Mouse (Mus musculus) urinary bladder, postnatal 10 days (tissue): Measurements from ENCODE around the gene Senp1.

Source experiments
- DNase-seq: peaks from one replicate; pipeline ENCODE4 v3.0.0; 2022; ENCODE audit warnings: low spot score

Senp1 gene

GRCm38 (mm10) chr15:98048918-98049700 is 44.4 kb downstream of the Senp1 start:
- no peak for DNase-seq

DNA sequence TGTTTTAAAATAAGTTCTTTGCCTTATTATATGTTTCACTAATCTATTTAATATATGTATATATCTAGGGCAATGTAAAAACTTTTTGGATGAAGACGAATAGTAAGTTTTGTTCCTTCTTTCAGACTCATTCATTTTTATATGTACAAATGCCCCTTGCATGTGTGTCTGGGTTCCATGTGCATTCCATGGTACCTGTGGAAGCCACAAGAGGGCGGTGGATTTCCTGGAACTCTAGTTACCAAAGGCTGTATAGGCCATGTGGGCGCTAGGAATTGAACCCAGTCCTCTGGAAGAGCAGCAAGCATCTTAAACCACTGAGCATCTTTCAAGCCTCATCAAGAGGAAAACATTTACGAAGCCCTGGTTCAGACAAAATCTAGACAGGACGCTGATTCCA is 49.2 kb downstream of the Senp1 start:
- no peak for DNase-seq

DNA sequence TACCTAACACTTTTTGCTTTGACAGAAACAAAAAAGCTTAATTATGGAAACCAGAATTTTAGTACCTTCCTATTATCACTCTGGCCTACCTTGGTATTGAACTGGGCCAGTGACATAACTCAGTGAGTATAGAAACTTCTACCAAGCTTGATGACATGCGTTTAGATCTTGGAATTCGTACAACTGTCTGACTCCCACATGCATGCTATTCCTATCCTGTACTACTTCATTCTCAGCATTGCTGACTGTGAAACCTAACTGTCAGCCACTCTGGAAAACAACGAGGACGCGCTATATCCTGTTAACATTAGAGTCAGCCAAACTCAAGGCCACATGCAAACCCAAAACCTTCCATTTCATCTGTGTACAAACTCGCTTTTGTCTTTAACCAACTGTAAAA is 49.6 kb downstream of the Senp1 start:
- no peak for DNase-seq

- no peak for DNase-seq
Measured at GRCm38 (mm10) chr15:98042508-98042907, 51.0 kb downstream of the Senp1 start.

DNA sequence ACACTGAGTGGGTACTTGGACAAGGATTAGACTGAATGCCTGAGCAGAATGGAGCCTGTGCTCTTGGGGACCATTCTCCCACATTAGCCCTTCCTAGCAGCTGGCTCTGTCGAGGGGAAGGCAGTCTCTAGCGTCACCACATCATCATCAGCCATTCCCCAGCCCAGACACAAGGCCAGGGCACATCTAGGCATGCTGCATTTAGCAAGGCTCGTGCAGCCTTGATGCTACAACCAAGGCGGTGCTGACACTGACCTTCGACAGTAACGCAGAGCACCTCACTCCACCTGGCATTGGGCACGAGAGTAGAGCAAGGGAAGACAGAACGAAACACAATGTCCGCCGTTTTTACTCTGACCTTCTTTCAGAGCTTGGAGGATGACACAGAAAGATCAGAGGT is 53.9 kb downstream of the Senp1 start:
- DNase-seq, result no peak

DNA sequence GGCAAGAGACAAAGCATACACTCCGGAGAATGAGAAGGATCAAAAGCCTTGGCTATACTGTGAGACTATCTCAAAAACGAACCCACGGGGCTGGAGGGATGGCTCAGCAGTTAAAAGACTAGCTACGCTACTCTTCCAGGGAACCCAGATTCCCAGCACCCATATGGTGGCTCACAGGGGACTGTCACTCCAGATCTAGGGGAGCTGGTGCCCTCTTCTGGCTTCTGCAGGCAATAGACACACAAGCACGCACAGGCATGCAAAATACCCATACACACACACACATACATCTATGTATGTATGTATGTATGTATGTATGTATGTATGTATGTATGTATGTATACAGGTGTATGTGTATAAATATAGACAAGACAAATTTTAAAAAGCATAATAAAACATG is 57.0 kb downstream of the Senp1 start:
- no peak for DNase-seq

DNA sequence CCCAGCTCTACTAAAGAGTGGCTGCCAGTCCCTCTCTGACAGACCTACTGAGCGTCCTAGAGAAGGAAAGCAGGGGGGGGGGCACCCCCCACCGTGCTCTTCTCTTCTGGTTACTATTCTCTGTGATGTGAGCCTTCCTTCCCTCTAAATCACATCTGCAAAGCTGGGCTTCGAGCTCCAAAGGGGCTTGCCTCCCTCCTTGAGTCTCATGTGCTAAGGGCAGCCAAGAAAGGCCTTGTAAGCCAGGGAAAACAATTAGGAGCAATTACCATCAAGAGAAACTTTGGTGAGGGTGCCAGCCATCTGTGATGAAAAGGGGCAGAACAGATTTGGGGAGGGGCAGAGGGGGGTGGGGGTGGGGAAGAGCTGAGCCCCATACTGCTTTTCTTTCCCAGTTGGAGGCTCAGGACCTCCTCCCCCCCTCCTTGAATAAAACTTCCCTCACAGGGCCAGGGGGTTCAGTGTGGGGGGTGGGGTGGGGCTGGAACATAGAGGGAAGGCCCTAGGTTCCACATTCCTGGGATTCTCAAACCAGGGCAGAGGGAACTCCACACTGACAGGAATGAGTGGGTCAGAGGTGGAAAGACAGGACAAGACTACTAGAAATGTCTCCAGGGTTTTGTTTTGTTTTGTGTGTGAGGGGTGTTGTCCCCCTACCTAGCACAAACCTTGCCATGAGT is 58.3 kb downstream of the Senp1 start:
- DNase-seq, result no peak

GRCm38 (mm10) chr15:98033233-98033748 is 60.3 kb downstream of the Senp1 start:
- DNase-seq, result no peak

- no peak for DNase-seq
Measured at GRCm38 (mm10) chr15:98029798-98030197, 63.7 kb downstream of the Senp1 start.

DNA sequence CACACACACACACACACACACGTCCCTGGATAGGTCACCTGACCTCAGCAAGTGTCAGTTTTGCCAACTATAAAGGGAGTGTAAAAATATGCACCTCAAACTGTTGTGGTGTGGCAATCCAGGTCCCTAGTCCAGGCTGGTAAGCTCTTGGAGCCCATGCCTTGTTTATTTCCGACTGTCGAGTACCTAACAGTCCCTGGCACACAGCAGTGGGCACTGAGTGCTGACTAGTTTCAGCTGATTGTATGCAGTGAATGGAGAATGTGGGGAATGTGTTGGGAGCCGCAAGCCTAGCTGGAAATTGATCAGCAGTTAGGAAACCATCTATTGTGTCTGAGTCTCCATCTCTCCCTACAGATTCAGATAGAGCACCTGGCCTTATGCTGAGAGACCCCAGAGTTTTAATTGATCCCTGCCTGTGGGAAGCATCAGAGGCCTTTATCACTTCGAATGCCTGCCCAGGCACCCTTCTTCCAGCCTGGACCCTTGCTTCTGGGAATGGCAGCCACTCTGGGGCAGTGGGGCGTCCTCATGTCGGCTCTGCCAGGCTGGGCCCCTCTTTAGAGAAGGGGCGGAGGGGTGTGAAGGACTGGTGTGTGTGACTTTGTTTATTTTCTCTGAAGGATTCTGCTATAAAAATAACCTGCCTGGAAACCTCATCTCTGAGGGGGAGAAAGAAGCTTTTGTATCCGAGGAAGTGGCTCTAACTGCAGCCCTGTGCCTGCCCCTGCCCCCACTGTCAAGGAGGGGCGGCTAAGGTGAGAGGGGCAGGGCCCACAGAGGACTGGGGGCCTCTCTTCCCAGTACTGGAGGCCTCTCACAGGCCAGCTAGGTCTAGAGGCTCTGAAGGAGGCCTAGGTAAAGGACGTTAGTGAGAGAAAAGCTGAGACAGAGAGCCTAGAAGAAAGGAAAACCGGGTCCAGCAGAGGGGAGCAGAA is 66.3 kb downstream of the Senp1 start:
- no peak for DNase-seq

GRCm38 (mm10) chr15:98025611-98026010 is 67.9 kb downstream of the Senp1 start:
- no peak for DNase-seq

DNA sequence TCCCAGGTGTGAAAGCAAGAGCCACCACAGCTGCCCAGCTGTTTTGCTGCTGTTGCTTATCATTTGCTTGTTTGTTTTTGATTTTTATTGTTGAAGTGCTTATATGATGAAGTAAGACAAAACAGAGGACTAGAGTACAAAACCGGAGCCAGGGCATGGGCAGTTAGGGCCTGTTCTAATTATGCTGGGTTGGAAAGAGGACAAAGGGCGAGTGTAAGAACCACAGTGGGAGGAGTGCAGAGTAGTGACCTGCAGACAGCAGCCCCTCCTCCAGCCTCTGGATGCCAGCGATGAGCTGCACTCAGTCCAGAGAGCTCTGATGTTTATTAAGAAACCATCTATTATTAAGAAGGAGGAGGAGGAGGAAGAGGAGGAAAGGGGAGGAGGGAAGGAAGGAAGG is 70.4 kb downstream of the Senp1 start:
- no peak for DNase-seq

GRCm38 (mm10) chr15:98021886-98022285 is 71.7 kb downstream of the Senp1 start:
- DNase-seq, result no peak

DNA sequence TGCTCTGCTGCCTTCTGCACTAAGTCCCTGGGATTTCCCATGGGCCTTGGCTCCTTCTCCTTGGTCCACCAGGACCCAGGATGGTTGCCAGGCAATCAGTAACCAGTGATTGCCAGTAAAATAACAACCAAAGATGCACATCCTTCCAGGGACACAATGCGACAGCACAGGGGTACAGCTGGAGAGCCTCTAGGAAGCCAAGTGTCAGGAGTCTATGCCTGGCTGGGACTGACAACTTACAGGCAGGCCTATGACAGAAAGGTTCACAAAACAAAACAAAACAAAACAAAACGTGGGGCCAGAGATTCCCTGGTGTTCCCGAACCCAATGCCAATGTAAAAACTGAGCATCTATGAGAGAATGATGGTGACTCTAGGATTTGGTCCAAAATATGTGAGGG is 74.5 kb downstream of the Senp1 start:
- no peak for DNase-seq

GRCm38 (mm10) chr15:98017925-98018324 is 75.6 kb downstream of the Senp1 start:
- no peak for DNase-seq

DNA sequence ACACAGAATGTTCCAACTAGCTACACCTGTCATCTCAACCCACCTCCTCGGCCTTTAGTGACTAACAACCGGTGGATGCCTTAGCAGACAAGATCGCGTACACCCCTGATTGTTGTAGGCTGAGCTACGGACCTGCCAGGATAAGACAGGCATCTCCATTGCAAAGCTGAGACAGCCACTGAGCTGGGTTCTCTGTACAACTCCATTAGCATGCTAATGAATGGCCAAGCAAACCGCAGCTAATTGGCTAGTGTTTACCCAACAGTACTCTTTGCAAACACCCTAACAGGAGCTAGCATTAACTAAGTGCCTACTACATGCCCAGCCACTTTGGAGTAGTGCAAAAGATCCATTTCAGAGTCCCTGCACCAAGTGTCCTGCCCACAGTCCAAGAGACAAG is 80.7 kb downstream of the Senp1 start:
- DNase-seq, result no peak

GRCm38 (mm10) chr15:98005181-98005580 is 88.4 kb downstream of the Senp1 start:
- no peak for DNase-seq

GRCm38 (mm10) chr15:98004740-98005159 is 88.8 kb downstream of the Senp1 start:
- DNase-seq, result no peak

DNA sequence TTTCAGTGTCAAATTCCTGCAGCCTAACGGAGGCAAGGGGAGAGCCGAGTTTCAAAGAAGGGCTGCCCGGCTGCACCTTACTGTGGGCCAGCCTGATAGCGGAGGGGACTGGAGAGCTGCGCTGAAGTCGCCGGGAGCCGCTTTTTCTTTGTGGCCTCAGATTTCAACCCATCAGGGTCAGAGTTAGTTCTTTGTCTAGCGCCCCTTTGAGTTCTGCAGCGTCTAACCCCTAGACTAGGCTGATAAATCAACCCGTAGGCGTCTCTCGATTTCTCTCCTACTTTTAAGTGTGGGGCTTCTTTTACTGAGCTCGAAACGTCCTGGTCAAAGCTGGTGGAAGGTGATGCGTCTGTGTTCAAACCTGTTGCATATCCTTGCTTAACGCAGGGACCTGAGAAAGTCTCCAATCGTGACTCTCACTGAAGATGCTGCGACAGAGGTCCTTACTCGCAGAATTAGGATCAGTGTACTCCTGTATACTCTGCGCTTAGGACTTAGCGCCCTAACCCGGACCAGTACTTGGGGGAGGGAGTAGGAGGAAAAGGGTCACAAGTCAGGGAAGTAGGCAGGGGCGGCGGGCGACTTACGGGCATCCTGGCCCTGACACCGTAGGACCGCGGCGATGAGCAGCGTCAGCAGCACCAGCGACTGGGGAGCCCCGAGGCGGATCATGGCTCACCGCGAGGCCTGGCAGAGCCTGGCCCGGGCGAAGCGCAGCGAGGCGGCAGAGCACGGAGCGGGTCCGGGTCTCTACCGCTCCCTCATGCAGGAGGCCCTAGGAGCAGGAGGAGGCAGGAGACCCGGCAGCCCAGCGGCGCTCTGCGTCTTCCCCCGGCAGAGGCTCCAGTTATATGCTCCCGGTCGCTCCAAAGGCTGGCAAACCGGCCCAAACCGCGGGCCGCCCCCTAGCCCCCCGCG is 89.5 kb downstream of the Senp1 start, which contains the start of gene Col2a1:
TSS of gene Col2a1 (minus strand) at position 874 of the 918 bp plus-strand sequence.
- DNase-seq, result no peak

DNA sequence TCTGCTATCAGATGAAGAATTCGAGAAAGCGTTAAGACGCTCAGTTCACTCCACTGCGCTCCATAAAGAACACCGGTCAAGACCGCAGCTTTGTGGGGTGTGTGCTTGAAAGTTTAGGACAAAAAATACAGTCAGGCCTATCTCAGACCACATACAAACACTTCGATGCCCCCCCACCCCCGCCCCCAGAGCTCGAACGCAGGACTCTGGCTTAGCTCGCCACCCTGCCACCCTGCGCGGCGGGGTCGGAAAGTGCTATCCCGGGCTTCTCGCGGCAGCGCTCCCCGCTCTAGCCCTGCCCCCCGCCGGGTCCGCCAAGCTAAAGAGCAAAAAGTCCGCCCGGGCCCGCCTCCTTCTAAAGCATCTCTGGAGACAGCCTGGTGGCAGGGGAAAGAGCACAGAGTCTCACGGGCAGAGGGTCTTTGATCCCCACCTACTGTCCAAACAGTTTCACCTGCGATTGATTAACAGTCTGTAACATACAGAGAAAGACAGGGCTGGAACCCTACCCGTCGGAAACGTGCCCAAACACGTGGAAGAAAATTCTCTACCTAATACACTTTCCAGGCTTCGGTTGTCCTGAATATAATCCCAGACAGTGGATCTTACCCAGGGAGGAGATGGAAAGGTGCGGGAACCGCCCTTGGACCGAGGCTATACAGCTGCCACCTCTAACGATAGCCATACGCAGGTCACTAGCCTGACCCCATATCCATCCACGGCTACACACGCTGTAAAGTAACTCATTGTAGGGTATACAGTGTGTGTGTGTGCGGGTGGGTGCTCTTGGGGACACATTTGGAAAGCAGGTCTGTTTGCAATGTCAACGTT is 90.3 kb downstream of the Senp1 start:
- DNase-seq, result no peak
